Mouse (Mus musculus) neural tube, embryonic 11.5 days (tissue): Measurements from ENCODE around the gene Ptgfrn. TPM values are rescaled to one million over a fixed set of nuclear protein-coding genes. Genes with fewer than 3 reads are reported as not detected.

Experiments used
- ATAC-seq: fragments of 200-750 bp; cut with Nextera tagmentation; 2 replicates; pipeline ENCODE4 v1.8.0; 2017; ENCODE audit warnings: moderate number of reproducible peaks, mild to moderate bottlenecking, moderate TSS enrichment, moderate library complexity; ENCODE audit not compliant: insufficient read depth, low FRiP score, low TSS enrichment
- DNase-seq: peaks from one replicate; pipeline ENCODE4 v3.0.0-alpha.2; 2015; ENCODE audit warnings: low spot score
- H3K27ac ChIP-seq: fragments of 300-500 bp; sonication (generic); 2 replicates; pipeline ENCODE4 v1.5.1; 2014; ENCODE audit warnings: low read depth, mild to moderate bottlenecking, low read length
- H3K27me3 ChIP-seq: fragments of 300-500 bp; sonication (generic); 2 replicates; pipeline ENCODE4 v1.6.1; 2014; ENCODE audit warnings: mild to moderate bottlenecking, low read length, mixed read lengths; ENCODE audit not compliant: control insufficient read depth, insufficient read depth
- H3K36me3 ChIP-seq: fragments of 300-500 bp; sonication (generic); 2 replicates; pipeline ENCODE4 v1.6.1; 2014; ENCODE audit warnings: mild to moderate bottlenecking, low read length, moderate library complexity, mixed read lengths; ENCODE audit not compliant: control insufficient read depth, insufficient read depth
- H3K4me1 ChIP-seq: fragments of 300-500 bp; sonication (generic); 2 replicates; pipeline ENCODE4 v1.6.1; 2014; ENCODE audit warnings: low read length, mixed read lengths; ENCODE audit not compliant: control insufficient read depth, insufficient read depth
- H3K4me2 ChIP-seq: fragments of 300-500 bp; sonication (generic); 2 replicates; pipeline ENCODE4 v1.6.1; 2014; ENCODE audit warnings: low read depth, mild to moderate bottlenecking, moderate library complexity
- H3K4me3 ChIP-seq: fragments of 300-500 bp; sonication (generic); 2 replicates; pipeline ENCODE4 v1.5.1; 2014; ENCODE audit warnings: low read depth, low read length
- H3K9ac ChIP-seq: fragments of 300-500 bp; sonication (generic); 2 replicates; pipeline ENCODE4 v1.6.1; 2014; ENCODE audit warnings: mild to moderate bottlenecking, low read length
- H3K9me3 ChIP-seq: fragments of 300-500 bp; sonication (generic); 2 replicates; pipeline ENCODE4 v1.6.1; 2016; ENCODE audit warnings: low read length; ENCODE audit not compliant: control insufficient read depth
- WGBS: fragments of 180-500 bp; shearing (Covaris S2); extraction: QIAGEN DNeasy Blood & Tissue Kit; methylation state at CpG from one replicate; pipeline ENCODE4 v1.1.7; 2014; 5-methylcytosine and 5-hydroxymethylcytosine counted together
- polyA plus RNA-seq: library from polyadenylated mRNA; unstranded; fragments of >200 nt; fragmentation: Nextera tagmentation; extraction: Ambion mirVana; gene quantifications from 2 replicates; pipeline ENCODE4 v1.2.1, GENCODE M21; 2014

The Ptgfrn gene
- polyA plus RNA-seq, 1 experiment from 2014 or later: 3.1 TPM

DNA sequence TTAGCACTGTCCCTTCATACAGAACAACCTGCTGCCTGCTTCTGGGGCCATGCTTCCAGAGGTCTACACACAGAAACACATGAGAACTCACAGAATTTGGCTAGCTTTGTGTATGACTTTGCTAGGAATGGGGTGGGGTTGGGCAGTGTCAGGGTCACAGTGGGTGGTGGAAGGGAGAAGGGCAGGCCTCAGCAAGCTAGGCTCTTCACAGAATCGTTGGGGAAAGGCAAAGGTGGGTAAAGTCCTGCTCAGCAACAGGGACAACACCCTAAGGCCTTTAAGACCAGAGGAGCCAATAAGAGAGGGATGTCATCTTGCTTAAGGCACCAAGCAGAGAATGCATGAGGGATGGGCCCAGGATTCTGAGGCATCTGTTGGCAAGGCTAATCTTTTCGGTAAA, 61.3 kb downstream of the Ptgfrn start:
- Histone ChIP-seq H3K9me3 (no peaks in the 10 kb centered on the region), H3K9ac (no peak overlapping the region), H3K27me3 (no peaks in the 10 kb centered on the region), H3K36me3 (peaks cover 2% of the 10 kb centered on the region; the same call in 1 of the 2 replicates), H3K4me1 (no peaks in the 10 kb centered on the region), H3K4me3 (no peak overlapping the region), H3K4me2 (no peak overlapping the region), H3K27ac (no peak overlapping the region)
- whole genome bisulfite sequencing: 85% methylated on average over 2 of the region's 2 CpGs
- no peak for ATAC-seq
- no peak for DNase-seq

DNA sequence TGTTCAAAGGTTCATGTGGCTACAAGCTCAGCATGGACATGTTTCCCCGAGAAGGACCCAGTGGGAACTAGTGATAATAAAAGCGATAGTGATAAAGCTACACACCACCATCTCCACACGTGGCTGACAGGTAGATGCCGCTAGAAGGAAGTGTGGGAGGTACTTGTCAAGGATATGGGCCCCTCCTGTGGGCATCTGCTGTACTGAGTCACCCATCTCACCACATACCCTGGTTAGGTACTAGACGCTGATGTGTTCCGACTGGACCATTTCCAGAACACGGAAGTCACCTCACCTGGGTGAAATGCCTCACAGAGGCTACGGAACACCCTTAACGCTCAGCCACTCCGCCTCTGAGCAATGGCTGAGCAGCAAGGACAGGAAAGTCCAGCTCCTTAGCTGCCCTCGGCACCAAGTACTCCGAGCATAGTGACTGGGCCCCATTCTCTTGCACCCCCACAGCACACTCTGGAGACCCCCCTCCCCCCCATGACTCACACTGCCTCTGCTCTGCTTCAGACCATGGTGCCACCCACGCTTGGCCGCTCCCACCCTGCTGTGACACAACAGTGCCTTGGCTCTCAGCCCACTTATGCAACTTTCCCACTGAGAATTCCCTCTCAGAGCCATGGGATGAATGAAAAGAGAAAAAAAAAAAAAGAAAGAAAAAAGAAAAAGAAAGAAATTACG, 62.3 kb downstream of the Ptgfrn start:
- H3K27ac ChIP-seq: no peak overlapping the region
- whole genome bisulfite sequencing: 93% methylated on average over 15 of the region's 15 CpGs
- DNase-seq: no peak
- H3K36me3 ChIP-seq: peaks cover 2% of the 10 kb centered on the region; the same call in 1 of the 2 replicates
- H3K27me3 ChIP-seq: no peaks in the 10 kb centered on the region
- no peaks in the 10 kb centered on the region for H3K9me3 ChIP-seq
- no peak overlapping the region for H3K4me2 ChIP-seq
- H3K4me3 ChIP-seq: no peak overlapping the region
- H3K4me1 ChIP-seq: no peaks in the 10 kb centered on the region
- no peak overlapping the region for H3K9ac ChIP-seq
- no peak for ATAC-seq

DNA sequence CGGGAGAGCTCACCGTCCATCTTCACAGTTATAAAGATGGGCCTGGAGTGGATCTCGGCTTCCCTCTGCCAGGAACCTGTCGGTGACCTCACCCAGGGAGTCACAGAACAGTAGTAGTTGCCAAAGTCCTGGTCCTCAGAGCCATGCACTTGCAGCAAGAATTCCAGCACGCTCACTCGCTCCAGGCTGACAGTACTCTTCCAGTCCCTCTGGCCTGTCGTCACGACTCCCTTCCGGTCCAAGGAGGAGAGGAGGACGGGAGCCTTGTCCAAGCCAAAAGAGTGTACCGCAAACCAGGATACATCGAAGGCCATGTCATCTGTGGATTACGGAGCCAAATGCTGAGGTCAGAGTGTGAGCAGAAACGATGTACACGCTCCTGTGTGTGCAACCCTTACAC, 64.6 kb downstream of the Ptgfrn start:
- no peak overlapping the region for H3K4me2 ChIP-seq
- WGBS: 94% methylated on average over 15 of the region's 15 CpGs
- ATAC-seq: no peak
- H3K9ac ChIP-seq: no peak overlapping the region
- H3K27ac ChIP-seq: no peak overlapping the region
- no peak overlapping the region for H3K4me3 ChIP-seq
- no peak for DNase-seq
- no peaks in the 10 kb centered on the region for H3K27me3 ChIP-seq
- H3K9me3 ChIP-seq: no peaks in the 10 kb centered on the region
- peaks cover 2% of the 10 kb centered on the region; the same call in 1 of the 2 replicates for H3K36me3 ChIP-seq
- H3K4me1 ChIP-seq: no peaks in the 10 kb centered on the region

DNA sequence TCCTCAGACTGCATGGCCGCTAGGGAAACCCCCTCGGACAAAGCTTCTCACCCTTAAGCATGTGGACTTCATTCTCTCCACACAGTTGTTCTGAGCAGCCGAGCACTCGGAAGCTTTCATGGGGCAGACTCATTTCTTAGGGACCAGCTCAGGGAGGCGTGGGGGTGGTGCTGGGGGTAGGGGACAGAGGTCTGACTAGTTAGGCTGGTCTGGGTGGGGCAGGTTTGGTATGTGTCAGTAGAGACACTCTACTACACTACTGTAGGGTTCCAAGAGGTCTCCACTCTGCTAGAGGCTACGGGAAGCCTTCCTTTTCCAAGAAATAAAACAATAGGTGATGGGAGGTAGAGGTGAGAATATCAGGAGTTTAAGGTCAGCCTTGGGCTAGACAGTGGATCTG, 65.4 kb downstream of the Ptgfrn start:
- Histone ChIP-seq H3K4me2 (no peak overlapping the region), H3K9me3 (no peaks in the 10 kb centered on the region), H3K27me3 (no peaks in the 10 kb centered on the region), H3K4me3 (no peak overlapping the region), H3K4me1 (no peaks in the 10 kb centered on the region), H3K36me3 (peaks cover 2% of the 10 kb centered on the region; the same call in 1 of the 2 replicates), H3K27ac (no peak overlapping the region), H3K9ac (no peak overlapping the region)
- no peak for DNase-seq
- 87% methylated on average over 6 of the region's 6 CpGs for WGBS
- no peak for ATAC-seq

DNA sequence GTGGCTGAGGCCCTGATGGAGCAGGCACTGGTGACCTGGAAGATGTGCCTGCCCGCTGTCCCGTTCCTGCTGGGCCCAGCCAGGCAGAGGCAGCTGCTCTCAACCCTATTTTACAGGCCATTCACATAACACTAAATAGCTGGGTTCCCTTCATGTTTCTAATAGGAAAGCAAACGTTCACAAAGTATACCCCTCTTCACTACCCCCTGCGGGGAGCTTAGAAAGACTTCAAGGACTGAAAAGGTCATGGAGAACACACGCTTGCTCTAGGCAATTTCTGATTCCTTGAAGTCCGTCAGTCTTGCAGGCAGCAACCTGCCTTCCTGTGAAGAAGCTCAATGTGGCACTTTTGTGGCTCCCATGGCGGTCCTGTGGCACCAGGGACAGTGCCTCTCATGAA, 68.1 kb downstream of the Ptgfrn start:
- no peak overlapping the region for H3K27ac ChIP-seq
- H3K4me1 ChIP-seq: no peaks in the 10 kb centered on the region
- DNase-seq (no peak), ATAC-seq (no peak)
- H3K4me2 ChIP-seq: no peak overlapping the region
- H3K4me3 ChIP-seq: no peak overlapping the region
- H3K27me3 ChIP-seq: no peaks in the 10 kb centered on the region
- no peak overlapping the region for H3K9ac ChIP-seq
- H3K9me3 ChIP-seq: no peaks in the 10 kb centered on the region
- 57% methylated on average over 7 of the region's 7 CpGs for WGBS
- H3K36me3 ChIP-seq: no peaks in the 10 kb centered on the region; the same call in 1 of the 2 replicates

DNA sequence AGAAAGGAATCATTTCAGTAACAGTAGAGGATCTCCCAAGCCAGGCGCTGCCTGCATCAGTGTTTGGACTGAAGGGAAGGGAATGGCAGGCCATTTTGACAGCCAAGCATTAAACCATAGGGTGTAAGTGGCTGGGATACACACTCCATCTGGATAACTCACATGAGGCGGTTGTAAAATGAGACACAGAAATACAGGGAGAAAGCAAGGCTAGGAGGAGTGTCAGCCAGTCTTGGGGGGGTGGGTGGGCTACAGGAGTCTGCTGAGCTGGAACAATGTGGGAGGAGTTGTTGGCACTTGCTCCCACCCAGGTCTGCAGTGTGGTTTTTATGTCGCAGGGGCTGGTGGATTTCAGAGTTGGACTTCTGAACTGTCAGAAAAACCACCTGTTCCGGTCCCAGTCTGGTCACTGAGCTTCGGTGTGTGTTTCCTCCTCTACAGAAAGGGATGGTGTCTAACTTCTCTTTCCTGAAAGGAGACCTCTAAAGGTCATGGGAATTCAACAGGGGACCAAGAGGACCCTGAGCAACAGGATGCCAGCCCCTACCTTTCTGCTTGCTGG, 72.0 kb downstream of the Ptgfrn start:
- Histone ChIP-seq H3K27ac (no peak overlapping the region), H3K27me3 (no peaks in the 10 kb centered on the region), H3K4me3 (no peak overlapping the region), H3K9me3 (no peaks in the 10 kb centered on the region), H3K36me3 (no peaks in the 10 kb centered on the region), H3K4me2 (no peak overlapping the region), H3K4me1 (no peaks in the 10 kb centered on the region), H3K9ac (no peak overlapping the region)
- no peak for ATAC-seq
- WGBS: 89% methylated on average over 5 of the region's 5 CpGs
- no peak for DNase-seq

DNA sequence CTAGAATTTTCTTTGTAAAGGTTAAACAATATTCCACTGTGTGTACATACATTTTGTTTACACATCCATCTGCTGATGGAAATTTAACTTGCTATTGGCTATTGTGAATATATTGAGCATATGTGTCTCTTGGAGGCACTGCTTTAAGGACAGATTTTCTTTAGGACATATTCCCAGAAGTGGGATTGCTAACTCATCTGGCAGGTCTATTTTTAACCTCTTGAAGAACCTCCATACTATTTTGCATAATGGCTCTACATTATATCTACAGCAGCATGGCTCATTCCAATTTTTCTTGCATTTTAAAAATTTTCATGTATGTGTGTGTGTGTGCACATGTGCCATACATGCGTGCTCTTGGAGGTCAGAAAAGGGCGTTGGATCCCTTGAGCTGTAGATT, 74.1 kb downstream of the Ptgfrn start:
- Histone ChIP-seq H3K36me3 (no peaks in the 10 kb centered on the region), H3K27ac (no peak overlapping the region), H3K4me2 (no peak overlapping the region), H3K9ac (no peak overlapping the region), H3K4me3 (no peak overlapping the region), H3K9me3 (no peaks in the 10 kb centered on the region), H3K27me3 (no peaks in the 10 kb centered on the region), H3K4me1 (no peaks in the 10 kb centered on the region)
- WGBS: 95% methylated on average over 2 of the region's 2 CpGs
- DNase-seq (no peak), ATAC-seq (no peak)

DNA sequence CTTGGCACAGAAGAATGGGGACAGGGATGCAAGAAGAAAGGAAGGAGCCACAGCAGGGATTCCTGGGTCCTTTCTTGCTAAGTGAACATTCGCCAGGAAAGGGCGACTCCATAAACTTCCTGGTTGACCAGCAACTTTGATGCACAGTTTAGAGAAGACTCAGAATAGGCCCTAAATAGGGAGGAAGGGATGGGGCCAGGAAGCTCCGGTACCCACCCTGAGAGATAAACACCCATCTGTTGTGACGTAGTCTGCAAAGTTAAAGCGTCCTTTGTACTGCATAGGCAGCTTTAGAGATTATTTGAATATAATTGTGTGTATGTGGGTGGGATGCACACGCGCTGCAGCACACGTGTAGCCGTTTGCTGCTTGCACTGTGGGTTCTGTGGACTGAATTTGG, 75.6 kb downstream of the Ptgfrn start:
- Histone ChIP-seq H3K4me1 (no peaks in the 10 kb centered on the region), H3K4me2 (no peak overlapping the region), H3K27ac (no peak overlapping the region), H3K4me3 (no peak overlapping the region), H3K27me3 (no peaks in the 10 kb centered on the region), H3K9me3 (no peaks in the 10 kb centered on the region), H3K36me3 (no peaks in the 10 kb centered on the region), H3K9ac (no peak overlapping the region)
- no peak for DNase-seq
- ATAC-seq: no peak
- 88% methylated on average over 9 of the region's 9 CpGs for WGBS

DNA sequence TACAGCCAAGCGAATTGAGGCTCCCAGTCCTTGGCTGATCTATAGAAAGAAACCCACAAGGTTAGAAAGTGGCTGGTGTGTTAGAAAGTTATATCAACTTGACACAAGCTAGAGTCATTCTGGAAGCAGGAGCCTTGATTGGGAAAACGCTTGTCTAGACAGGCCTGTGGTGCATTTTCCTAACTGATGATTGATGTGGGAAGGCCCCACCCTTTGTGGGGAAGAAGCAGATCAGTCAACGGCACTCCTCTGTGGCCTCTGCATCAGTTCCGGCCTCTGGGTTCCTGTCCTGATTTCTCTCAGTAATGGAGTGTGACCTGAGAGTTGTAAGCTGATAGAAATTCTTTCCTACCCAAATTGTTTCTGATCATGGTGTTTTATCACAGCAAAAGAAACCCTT, 76.4 kb downstream of the Ptgfrn start:
- Histone ChIP-seq H3K9ac (no peak overlapping the region), H3K27ac (no peak overlapping the region), H3K4me2 (no peak overlapping the region), H3K36me3 (no peaks in the 10 kb centered on the region), H3K4me3 (no peak overlapping the region), H3K27me3 (no peaks in the 10 kb centered on the region), H3K9me3 (no peaks in the 10 kb centered on the region), H3K4me1 (no peaks in the 10 kb centered on the region)
- ATAC-seq: no peak
- no peak for DNase-seq
- WGBS: 64% methylated on average over 4 of the region's 4 CpGs
